Mouse (Mus musculus) stomach, postnatal 0 days (tissue): ENCODE data around the gene Ramac.

Source experiments
- CTCF ChIP-seq: IDR thresholded peaks from 2 replicates; pipeline ENCODE4 v1.5.1; 2016; ENCODE audit warnings: antibody characterized with exemption, low read depth, mild to moderate bottlenecking, moderate library complexity
- EP300 ChIP-seq: optimal IDR thresholded peaks from 2 replicates; pipeline ENCODE3; 2016; ENCODE audit warnings: antibody characterized with exemption

DNA sequence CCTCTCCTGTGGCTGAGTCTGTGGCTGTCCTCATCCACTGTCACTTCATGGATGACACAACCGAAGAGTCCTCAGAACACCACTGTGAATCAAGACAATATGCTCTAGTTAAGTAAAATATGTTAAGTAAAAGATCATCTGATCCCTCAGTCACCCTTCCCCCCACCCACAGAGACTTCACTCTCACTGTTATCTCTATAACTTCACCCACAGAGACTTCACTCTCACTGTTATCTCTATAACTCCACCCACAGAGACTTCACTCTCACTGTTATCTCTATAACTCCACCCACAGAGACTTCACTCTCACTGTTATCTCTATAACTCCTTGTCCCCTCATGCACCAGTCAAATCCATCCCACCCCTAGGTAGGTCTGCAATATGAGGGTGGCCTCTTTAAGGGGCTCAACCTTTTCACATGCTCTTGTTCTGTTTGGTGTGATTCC is 43.5 kb upstream of the Ramac start:
- TF ChIP-seq CTCF (no peak), EP300 (no peak)
